Mouse (Mus musculus): ENCODE results near the gene Gfm1.

The Gfm1 gene

DNA sequence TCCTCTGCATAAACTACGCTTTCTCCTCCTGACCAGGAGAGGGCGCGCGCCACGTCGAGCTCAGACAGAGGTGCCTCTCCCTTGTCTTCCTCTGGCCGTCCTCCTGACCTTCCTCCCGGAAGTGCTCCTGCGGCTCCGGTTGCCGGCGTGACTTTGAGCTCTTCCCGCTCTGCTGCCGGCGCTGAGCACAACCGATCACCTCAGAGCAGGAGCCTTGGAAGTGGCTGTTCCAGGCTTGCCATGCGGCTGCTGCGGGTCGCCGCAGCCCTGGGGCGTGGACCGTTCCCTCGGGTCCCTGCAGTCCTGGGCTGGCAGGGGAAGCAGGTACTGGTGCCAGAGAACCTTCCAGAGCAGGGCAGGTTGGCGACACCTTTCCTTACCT, at the start of gene Gfm1:
Gfm1 (plus strand) TSS at position 98 of the 382 bp plus-strand sequence.
- peak; percentile 94 to 95 for DNase-seq

DNA sequence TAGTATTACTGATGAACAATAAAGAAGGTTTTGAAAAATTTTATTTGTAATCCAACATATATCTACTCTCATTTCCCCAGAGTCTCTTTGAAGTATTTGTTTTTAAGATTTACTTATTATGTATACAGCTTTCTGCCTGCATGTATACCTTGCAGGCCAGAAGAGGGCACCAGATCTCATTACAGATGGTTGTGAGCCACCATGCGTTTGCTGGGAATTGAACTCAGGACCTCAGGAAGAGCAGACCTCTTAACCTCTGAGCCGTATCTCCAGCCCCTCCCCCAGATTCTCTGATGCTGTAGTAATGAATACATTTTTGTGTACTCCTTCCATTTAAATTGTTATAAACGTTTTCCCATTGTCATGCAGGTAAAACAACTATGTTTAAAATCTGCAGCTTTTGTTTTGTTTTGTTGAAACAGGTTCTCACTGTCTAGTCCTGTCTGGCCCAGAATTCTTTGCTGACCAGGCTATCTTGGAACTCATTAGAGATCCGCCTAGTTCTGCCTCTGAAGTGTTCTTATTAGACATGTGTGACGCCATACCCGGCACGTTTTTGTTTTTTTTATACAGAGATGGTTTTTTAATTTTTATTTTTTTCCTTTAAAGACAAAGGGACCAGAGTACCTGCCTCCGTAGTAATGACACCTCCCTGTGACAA, 428 bp upstream of the Gfm1 start:
- DNase-seq: peak in 1 of 2 experiments; percentile 14

- no peak for DNase-seq
These were observed 4.1 kb downstream of the Gfm1 start for GRCm38 (mm10) chr3:67434011-67434410.

DNA sequence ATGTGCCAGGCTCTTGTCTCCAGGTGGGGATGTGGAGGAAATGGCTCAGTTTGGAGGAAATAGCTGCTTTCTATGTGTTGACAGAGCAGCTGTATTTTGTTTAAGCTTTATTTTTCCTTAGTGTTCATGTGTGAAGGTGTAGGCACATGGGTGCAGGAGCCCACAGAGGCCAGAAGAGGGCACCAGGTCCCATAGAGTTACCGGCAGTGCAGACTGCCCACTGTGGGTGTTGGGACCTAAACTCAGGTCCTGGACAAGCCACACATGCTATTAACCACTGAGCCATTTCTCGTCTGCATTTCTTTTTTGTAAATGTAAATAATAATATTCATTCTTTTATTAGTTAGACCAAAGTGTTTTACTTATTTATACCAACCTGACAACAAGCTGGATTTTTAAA, 17.2 kb downstream of the Gfm1 start:
- no peak for DNase-seq

- DNase-seq: no peak
These were observed 19.8 kb downstream of the Gfm1 start for GRCm38 (mm10) chr3:67449660-67450059.

DNA sequence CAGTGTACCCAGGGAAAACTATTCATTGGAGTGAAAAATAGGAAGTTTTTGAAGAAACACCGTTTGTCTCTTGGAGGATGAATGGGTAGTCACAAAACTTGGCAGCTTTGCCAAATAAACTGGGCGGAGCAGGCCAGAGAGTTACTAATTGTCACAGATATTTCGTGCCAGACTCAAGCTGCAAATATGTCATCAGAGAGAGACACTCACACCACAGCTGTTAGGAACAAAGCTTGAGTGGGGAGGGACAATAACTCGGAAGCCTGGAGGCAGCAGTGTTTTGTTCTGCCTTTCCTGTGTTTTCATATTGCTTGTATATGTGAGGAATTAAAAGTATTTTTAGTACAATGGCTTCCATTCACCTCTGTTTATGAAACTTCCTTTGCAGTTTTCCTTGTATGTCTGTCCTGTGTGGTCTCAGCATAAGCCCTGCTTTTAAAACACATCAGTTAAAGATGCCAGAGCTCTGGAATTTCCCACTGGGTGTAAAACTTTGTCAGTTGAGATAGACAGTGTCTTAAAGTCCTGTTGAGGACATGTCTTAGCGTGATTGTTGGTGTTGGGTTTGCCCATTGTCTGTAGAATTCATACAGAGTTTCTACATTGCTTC, 20.8 kb downstream of the Gfm1 start:
- DNase-seq: no peak

GRCm38 (mm10) chr3:67459881-67460280, 30.0 kb downstream of the Gfm1 start:
- no peak for DNase-seq

- DNase-seq: no peak
These were observed 32.1 kb downstream of the Gfm1 start for GRCm38 (mm10) chr3:67462015-67462414.

GRCm38 (mm10) chr3:67462578-67462977, 32.7 kb downstream of the Gfm1 start:
- DNase-seq: peak; percentile 19 to 29

DNA sequence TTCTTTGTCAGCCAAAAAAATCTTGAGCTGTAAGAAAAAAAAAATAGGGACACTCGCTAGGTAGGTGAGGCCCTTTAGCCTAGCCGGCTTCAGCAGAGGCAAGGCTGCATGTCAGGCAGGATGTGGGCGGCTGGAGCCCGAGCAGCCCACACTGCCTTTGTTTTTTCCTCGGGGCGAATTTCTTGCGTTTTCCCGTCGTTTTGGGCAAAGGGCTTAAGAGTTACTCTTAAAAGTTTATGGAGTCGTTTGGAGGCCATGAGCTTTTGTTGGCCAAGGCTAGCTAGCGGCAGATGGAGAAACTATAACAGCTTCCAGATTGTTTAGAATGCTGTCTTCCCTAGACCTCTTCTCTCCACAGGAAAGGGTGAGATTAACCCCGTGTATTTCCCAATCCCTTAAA, 33.1 kb downstream of the Gfm1 start:
- no peak for DNase-seq

GRCm38 (mm10) chr3:67463450-67464372, 33.8 kb downstream of the Gfm1 start, which contains the start of gene Lxn:
Gene Lxn (minus strand): TSS chr3:67463926.
- peak; percentile 56 to 68 for DNase-seq

- peak; percentile 15 to 40 for DNase-seq
These were observed 36.7 kb downstream of the Gfm1 start for GRCm38 (mm10) chr3:67466576-67466975.

GRCm38 (mm10) chr3:67467281-67467680, 37.4 kb downstream of the Gfm1 start:
- DNase-seq: peak in 1 of 2 experiments; percentile 26

- no peak for DNase-seq
These were observed 41.7 kb downstream of the Gfm1 start for GRCm38 (mm10) chr3:67471408-67472127.

DNA sequence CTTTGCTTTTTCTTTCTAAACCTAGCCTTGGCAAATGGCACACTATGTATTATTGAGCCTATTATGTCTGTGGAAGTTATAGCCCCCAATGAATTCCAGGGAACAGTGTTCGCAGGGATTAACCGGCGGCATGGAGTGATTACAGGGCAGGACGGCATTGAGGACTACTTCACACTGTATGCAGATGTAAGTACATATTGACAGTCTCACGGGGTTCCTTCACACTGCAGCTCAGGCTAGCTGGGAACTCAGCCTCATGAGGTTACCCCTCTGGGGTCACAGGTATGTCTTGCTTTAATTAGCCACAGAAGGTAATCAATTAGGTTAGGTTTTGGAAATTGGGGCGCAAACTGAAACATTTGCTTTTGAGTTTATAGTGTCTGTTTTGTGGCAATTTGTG, 43.5 kb downstream of the Gfm1 start:
- DNase-seq: no peak

GRCm38 (mm10) chr3:67479806-67480205, 49.9 kb downstream of the Gfm1 start:
- DNase-seq: peak; percentile 27 to 51

- no peak for DNase-seq
These were observed 52.5 kb downstream of the Gfm1 start for GRCm38 (mm10) chr3:67482400-67482799.

DNA sequence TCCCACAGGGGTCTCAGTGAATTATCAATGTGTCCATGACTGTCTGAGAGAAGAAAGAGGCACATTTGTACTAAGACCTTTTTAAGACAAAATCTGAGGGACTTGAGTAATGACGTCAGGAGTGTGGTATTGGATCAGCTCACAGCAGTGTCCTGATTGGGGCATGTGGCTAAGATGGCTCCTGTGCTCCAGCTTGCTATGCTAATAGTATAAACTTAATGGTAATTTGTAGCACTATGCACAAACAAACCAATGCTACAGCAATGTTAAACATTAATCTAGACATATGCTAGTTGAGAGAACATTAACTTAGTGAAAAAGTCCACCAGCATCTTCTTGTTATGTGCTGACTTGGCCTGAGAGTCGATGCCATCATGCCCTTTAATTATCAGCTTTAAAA, 55.3 kb downstream of the Gfm1 start:
- no peak for DNase-seq

- no peak for DNase-seq
These were observed 60.3 kb downstream of the Gfm1 start for GRCm38 (mm10) chr3:67490156-67490555.

DNA sequence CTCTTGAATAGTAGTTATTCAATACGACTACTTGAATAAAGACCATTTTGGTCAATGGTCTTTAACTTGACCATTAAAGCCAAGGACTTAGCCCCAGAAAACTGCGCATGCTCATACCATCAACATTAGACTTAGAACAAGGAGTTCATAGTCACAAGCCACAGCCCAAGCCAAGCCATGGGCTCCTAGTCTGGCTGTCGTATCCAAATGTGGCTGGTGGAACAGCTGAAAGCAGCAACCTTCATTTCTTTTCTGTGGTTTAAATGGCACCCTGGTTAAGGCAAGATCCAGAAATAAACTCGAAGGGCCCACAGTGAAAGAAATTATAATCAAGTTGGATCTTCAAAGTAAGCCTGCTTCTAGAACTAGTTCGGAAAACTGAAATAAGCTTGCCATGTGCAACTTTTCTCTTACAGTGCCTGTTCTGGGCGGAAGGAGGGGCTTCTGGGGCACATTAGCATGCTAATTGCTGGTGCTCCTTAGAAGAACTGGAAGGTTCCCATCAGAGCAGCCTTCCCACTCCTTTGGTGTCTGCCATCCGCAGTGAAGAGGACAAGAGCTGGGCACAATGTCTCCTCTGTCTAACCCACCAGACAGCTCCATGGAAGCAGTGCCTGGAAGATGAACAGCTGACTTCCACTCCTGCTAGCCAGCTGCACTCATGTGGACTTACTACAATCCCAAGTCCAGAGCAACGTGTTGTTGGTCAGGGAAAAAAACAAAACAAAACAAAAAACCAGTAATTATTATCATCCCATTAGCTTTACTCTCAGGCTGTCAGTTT, 62.4 kb downstream of the Gfm1 start:
- DNase-seq: no peak

GRCm38 (mm10) chr3:67493132-67493531, 63.2 kb downstream of the Gfm1 start:
- DNase-seq: no peak

GRCm38 (mm10) chr3:67496310-67496709, 66.4 kb downstream of the Gfm1 start:
- no peak for DNase-seq

All from cerebellum, postnatal 14 days (tissue).